Mouse (Mus musculus) adrenal gland, postnatal 4 days (tissue): Measurements from ENCODE around the gene Coasy. TPM values are rescaled to one million over a fixed set of nuclear protein-coding genes. Genes with fewer than 3 reads are reported as not detected.

Source experiments
- DNase-seq, 2 experiments: peaks; one replicate each; pipeline ENCODE4 v3.0.0; 2021 to 2022; ENCODE audit warnings: low spot score in 2 of 2, mixed read lengths in 2 of 2
- total RNA-seq, 2 experiments: library from RNA; stranded (reverse); gene quantifications; 2 replicates each; pipeline ENCODE4 v1.2.3; 2021

The Coasy gene
- total RNA-seq, 2 experiments from 2014 or later = 59.8 to 65.6 TPM

GRCm38 (mm10) chr11:101062165-101062884, 20.0 kb upstream of the Coasy start:
- no peak for DNase-seq

GRCm38 (mm10) chr11:101062971-101063675, 19.2 kb upstream of the Coasy start:
- DNase-seq = no peak

GRCm38 (mm10) chr11:101063676-101064327, 18.6 kb upstream of the Coasy start:
- peak in 1 of 2 experiments; percentile 56 for DNase-seq

- no peak for DNase-seq
Observed at GRCm38 (mm10) chr11:101064462-101064861, 17.9 kb upstream of the Coasy start.

- DNase-seq = no peak
Observed at GRCm38 (mm10) chr11:101065002-101065401, 17.4 kb upstream of the Coasy start.

- peak; percentile 75 to 77 for DNase-seq
Observed at GRCm38 (mm10) chr11:101066549-101067412, 15.6 kb upstream of the Coasy start.

GRCm38 (mm10) chr11:101069391-101070188, 12.8 kb upstream of the Coasy start, which contains the start of gene Naglu:
Gene Naglu (plus strand): TSS chr11:101070012.
- DNase-seq = peak; percentile 95 to 96

GRCm38 (mm10) chr11:101070189-101070527, 12.2 kb upstream of the Coasy start:
- no peak for DNase-seq

- no peak for DNase-seq
Observed at GRCm38 (mm10) chr11:101070987-101071386, 11.4 kb upstream of the Coasy start.

GRCm38 (mm10) chr11:101071810-101072428, 10.4 kb upstream of the Coasy start:
- no peak for DNase-seq

GRCm38 (mm10) chr11:101078121-101078520, 4.2 kb upstream of the Coasy start, which contains the start of gene Hsd17b1:
Gene Hsd17b1 (plus strand): TSS chr11:101078411.
- DNase-seq = no peak

GRCm38 (mm10) chr11:101079746-101080145, 2.6 kb upstream of the Coasy start:
- no peak for DNase-seq

GRCm38 (mm10) chr11:101080421-101080820, 1.9 kb upstream of the Coasy start:
- DNase-seq = no peak

- DNase-seq = no peak
Observed at GRCm38 (mm10) chr11:101081659-101082058, 706 bp upstream of the Coasy start.

GRCm38 (mm10) chr11:101083083-101083697, 825 bp downstream of the Coasy start:
- DNase-seq = no peak

- DNase-seq = no peak
Observed at GRCm38 (mm10) chr11:101084246-101084645, 1.9 kb downstream of the Coasy start.

GRCm38 (mm10) chr11:101084811-101085210, 2.4 kb downstream of the Coasy start:
- no peak for DNase-seq

GRCm38 (mm10) chr11:101085617-101086322, 3.4 kb downstream of the Coasy start:
- DNase-seq = no peak

GRCm38 (mm10) chr11:101086323-101086674, 3.9 kb downstream of the Coasy start:
- no peak for DNase-seq
